Mouse (Mus musculus) retina, embryonic 14.5 days (tissue): Measurements from ENCODE around the gene Susd3.

ENCODE experiments used
- DNase-seq: peaks from one replicate; pipeline ENCODE4 v3.0.0-alpha.2; 2015; ENCODE audit warnings: low spot score

The Susd3 gene

DNA sequence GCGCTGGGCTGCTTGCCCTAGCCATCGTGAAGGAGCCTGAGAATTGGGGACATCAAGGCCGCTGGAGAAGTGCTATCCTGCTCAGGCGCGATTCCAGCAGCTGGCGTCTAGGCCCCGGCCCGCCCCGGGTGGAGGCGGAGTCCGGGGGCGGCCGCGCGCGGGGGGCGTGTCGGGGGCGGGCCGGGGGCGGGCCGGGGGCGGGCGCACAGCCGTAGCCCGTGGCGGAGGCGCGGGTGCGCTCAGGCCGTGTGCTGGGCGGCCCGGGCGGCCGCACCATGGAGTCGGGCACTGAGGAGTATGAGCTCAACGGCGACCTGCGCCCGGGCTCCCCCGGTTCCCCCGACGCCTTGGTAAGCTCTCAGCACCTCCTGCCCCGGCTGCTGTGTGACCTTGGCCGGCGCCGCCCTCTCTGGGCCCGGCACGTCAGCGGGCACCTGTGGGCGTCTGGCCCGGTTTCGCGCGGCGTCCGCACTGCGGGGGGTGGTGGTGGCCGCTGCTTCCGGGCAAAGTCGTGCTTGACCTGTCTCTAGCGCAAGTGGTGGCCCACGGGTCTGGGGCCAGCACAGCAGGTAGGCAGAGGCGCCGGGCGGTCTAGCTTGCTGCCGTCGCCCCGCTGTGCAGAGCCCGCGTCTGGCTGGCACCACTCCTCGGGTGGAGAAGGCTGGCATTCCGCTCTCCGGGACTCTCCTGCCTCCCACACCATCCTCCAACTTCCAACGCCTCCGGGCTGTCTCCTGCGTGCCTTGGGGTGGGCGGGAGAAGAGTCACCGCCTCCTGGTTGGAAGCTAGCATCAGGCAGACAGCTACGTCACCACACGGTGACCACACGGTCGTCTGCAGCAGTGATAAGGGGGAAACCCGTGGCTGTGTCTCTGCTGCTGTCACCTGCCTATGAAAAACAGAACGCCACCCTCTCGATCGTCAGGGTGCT, 61.0 kb downstream of the Susd3 start, which contains the start of gene Ninj1:
TSS of gene Ninj1 (plus strand) at position 198 of the 931 bp plus-strand sequence.
- DNase-seq = peak; percentile 78

DNA sequence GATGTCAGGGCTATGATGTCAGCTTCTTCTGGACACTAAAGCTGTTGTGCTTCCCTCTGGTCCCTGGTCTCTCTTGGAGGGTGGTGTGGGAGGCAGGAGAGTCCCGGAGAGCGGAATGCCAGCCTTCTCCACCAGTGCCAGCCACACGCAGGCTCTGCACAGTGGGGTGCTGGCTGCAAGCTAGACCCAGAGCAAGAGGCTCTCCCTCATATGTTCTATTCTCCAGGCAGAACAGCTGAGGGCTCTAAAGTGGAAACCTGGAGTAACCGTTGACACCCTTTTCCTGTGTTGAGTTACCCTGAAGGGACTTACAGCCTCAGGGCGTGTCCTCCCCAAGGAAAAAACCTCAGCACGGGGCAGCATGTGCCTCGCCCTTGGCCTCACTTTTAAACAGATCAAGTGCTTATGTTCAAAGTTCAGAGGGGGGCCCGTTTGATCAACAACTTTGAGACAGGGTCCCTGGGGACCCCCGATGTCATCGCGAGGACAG, 61.7 kb downstream of the Susd3 start:
- DNase-seq = no peak

DNA sequence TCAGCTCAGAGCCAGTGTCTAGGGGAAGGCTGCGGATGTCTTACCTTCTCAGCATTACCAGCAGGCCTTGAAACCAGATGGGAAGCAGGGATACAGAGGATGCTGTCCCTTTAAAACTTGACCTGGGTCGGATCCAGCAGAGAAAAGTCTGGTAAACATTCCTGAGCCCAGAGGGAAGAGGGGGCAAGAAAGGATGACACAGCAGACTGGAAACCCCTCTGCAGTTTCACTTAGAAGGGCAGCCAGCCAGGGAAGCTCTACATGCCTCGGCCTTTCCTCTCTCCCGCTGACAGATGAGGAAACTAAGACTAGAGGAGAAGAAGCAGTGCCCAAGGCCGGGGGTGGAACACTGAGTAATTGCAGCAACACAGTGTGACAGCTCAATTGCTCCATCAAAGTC, 64.9 kb downstream of the Susd3 start:
- no peak for DNase-seq

DNA sequence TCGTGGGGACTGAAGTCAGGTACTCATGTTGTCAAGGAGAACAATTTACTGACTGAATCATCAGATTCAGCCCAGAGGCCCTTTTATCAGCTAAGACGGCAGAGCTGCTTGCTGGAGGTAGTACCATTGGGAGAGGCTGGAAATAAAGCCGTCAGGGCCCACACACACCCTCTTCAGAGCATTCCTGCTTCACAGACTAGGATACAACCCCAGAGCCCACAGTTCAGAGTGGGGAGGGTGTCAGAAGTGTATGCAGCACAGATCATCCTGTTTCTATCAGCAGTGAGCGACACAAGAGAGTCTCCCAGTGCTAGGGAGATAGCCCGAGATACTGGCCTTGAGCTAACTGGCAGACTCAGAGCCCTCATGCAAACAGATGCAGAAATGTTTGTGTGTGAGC, 65.3 kb downstream of the Susd3 start:
- no peak for DNase-seq

DNA sequence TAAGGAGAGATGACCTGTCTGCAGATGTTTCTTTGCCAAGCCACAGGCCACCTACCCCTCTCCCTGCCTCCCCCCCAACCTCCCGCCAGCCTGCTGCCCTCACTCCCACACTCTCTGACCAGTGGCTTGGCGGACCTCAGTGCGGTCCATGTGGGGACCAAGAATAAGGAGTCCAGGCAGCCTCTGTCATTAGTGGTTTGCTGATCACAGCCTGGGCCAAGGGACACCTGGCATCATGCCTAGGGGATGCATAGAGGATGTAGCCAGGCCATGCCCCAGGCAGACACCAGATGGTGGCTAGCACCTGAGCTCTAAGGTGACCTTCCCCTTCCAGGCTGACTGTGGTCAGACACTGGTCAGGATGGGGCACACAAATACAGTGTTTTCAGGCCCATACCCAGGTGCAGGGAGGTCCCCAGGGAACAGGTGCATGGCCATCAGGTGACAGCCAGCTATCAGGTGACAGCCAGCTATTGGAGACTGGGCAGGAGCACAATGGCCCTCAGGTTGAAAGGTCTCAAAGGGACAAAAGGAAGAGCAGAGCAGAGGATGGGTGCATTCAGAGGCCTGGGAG, 67.0 kb downstream of the Susd3 start:
- no peak for DNase-seq

DNA sequence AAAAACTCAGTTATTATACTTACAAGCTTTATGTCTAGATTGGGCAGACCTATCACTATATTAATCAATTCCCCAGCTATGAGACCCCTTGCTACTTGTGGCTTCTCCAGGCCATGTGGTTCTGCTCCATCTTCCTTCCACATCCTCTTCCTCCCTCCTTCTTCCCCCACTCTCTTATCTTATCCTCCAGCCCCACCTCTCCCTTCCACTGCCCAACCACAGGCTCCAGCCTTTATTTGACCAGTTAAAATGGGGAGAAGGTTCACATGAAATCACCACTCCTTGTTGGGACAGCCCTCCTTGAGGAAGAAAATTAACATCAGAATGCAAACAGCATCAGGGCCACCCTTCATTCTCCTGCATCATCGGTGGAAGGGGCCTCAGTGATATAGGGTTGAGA, 67.8 kb downstream of the Susd3 start:
- no peak for DNase-seq
